Mouse (Mus musculus) bone marrow, adult 2 months (tissue): ENCODE measurements at regions not wholly inside any gene's neighbourhood (a gene's known extent, or its start where the extent isn't known, plus 50 kb on each side); places are given as distances from the start of the nearest gene placed in this dataset.

ENCODE experiments used
- H3K27ac ChIP-seq: fragments of 200-500 bp; 2 replicates; pipeline ENCODE4 v1.5.1; 2012; ENCODE audit warnings: low read depth, mild to moderate bottlenecking, control low read depth, inconsistent platforms, low read length; ENCODE audit not compliant: control insufficient read depth, poor library complexity, insufficient read depth
- H3K4me1 ChIP-seq: fragments of 200-500 bp; 2 replicates; pipeline ENCODE4 v1.6.1; 2011; ENCODE audit warnings: low read length; ENCODE audit not compliant: control insufficient read depth, insufficient read depth
- H3K4me3 ChIP-seq: fragments of 200-500 bp; replicated peaks from 2 replicates; pipeline ENCODE3; 2011; ENCODE audit warnings: mild to moderate bottlenecking, low read depth, low read length, control low read depth; ENCODE audit not compliant: control insufficient read depth
- CTCF ChIP-seq: fragments of 200-500 bp; IDR thresholded peaks from 2 replicates; pipeline ENCODE4 v1.5.1; 2011; ENCODE audit warnings: low read length, control low read depth; ENCODE audit not compliant: control insufficient read depth, insufficient read depth
- POLR2A ChIP-seq: fragments of 200-500 bp; IDR thresholded peaks from 2 replicates; pipeline ENCODE4 v1.6.1; 2011; ENCODE audit warnings: low read depth, mild to moderate bottlenecking, control low read depth, low read length, borderline replicate concordance; ENCODE audit not compliant: control insufficient read depth
- WGBS: fragments of 180-500 bp; shearing (Covaris S2); methylation state at CpG from one replicate; pipeline ENCODE4 v1.1.7; 2018; 5-methylcytosine and 5-hydroxymethylcytosine counted together

DNA sequence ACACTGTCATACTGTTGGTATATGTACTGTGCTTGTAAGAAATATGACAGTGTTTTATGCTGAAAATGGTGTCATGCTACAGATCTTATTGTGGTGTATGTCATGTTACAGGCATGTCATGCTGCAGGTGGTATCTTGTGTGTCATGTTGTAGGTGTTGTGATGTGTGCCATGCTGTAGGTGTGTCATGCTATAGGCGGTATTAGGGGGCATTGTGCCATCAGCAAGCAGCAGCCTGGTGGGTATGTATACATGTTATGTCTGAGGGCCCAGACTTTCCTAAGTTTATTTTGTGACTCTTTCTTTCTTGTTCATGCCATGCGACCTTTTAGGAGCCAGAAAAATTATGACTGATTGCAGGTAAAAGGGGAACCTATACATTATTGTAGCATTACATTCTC is 134.7 kb upstream of the Foxa2 start:
- TF ChIP-seq POLR2A (no peak), CTCF (no peak)
- H3K4me3 ChIP-seq, result no peak overlapping the region
- no peak overlapping the region for H3K27ac ChIP-seq
- 83% methylated on average over 2 of the region's 2 CpGs for WGBS
- no peaks in the 10 kb centered on the region for H3K4me1 ChIP-seq

GRCm38 (mm10) chr2:148182492-148183052 is 135.8 kb upstream of the Foxa2 start:
- no peaks in the 10 kb centered on the region for H3K4me1 ChIP-seq
- H3K27ac ChIP-seq, result no peak overlapping the region
- TF ChIP-seq POLR2A, result no peak
- no peak for TF ChIP-seq CTCF
- no peak overlapping the region for H3K4me3 ChIP-seq
- 75% methylated on average over 3 of the region's 3 CpGs for WGBS

- Histone ChIP-seq H3K4me3 (no peak overlapping the region), H3K27ac (no peak overlapping the region), H3K4me1 (no peaks in the 10 kb centered on the region)
- WGBS, result 19% methylated on average over 5 of the region's 5 CpGs
- TF ChIP-seq POLR2A (no peak), CTCF (no peak)
Measured at GRCm38 (mm10) chr2:148184801-148185212, 138.0 kb upstream of the Foxa2 start.

- H3K4me3 ChIP-seq, result no peak overlapping the region
- no peaks in the 10 kb centered on the region for H3K4me1 ChIP-seq
- no peak for TF ChIP-seq POLR2A
- TF ChIP-seq CTCF, result no peak
- 72% methylated on average over 7 of the region's 7 CpGs for WGBS
- H3K27ac ChIP-seq, result no peak overlapping the region
Measured at GRCm38 (mm10) chr2:148186363-148186991, 139.7 kb upstream of the Foxa2 start.

GRCm38 (mm10) chr2:148188865-148189264 is 142.1 kb upstream of the Foxa2 start:
- H3K4me3 ChIP-seq, result no peak overlapping the region
- no peaks in the 10 kb centered on the region for H3K4me1 ChIP-seq
- no peak for TF ChIP-seq CTCF
- TF ChIP-seq POLR2A, result no peak
- no peak overlapping the region for H3K27ac ChIP-seq
- 74% methylated on average over 2 of the region's 2 CpGs for WGBS

DNA sequence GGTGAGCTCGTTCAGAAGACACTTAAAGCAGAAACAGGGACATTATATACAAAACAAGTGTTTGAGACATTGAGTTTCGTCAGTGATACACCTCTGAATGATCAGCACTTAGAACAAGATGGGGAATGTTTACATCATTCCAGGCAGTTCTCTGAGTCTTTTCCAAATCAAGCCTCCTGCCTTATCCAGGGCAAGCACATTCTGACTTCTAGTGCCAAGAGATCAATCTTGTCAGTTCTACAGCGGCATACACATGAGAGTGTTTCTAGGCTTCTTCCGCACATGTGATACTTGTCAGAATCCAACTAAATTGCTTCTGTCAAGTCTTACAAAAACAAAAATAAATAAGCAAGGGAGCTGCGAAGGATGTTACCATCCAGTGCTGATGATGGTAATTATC is 142.5 kb upstream of the Foxa2 start:
- WGBS, result 70% methylated on average over 5 of the region's 5 CpGs
- H3K4me3 ChIP-seq, result no peak overlapping the region
- no peaks in the 10 kb centered on the region for H3K4me1 ChIP-seq
- TF ChIP-seq POLR2A (no peak), CTCF (no peak)
- no peak overlapping the region for H3K27ac ChIP-seq

- Histone ChIP-seq H3K4me3 (no peak overlapping the region), H3K4me1 (no peaks in the 10 kb centered on the region), H3K27ac (no peak overlapping the region)
- 73% methylated on average over 4 of the region's 4 CpGs for WGBS
- no peak for TF ChIP-seq CTCF
- TF ChIP-seq POLR2A, result no peak
Measured at GRCm38 (mm10) chr2:148192946-148193345, 146.2 kb upstream of the Foxa2 start.

- no peak overlapping the region for H3K27ac ChIP-seq
- WGBS, result 69% methylated on average over 7 of the region's 7 CpGs
- no peak for TF ChIP-seq CTCF
- no peak for TF ChIP-seq POLR2A
- H3K4me3 ChIP-seq, result no peak overlapping the region
- H3K4me1 ChIP-seq, result no peaks in the 10 kb centered on the region
Measured at GRCm38 (mm10) chr2:148197375-148198015, 150.7 kb upstream of the Foxa2 start.

GRCm38 (mm10) chr2:148206633-148207032 is 159.9 kb upstream of the Foxa2 start:
- no peak overlapping the region for H3K4me3 ChIP-seq
- WGBS, result 43% methylated on average over 1 of the region's 1 CpGs
- H3K4me1 ChIP-seq, result no peaks in the 10 kb centered on the region
- H3K27ac ChIP-seq, result no peak overlapping the region
- TF ChIP-seq CTCF (no peak), POLR2A (no peak)
